Mouse (Mus musculus) testis, postnatal 10 days (tissue): ENCODE measurements around the gene Fam126b.
"Not testable (repeated sequence)": the region's sequence is repeated elsewhere in the genome, so short reads cannot be mapped to it uniquely, and the experiment has no call there.

Experiments
- DNase-seq: peaks from one replicate; pipeline ENCODE4 v3.0.0; 2021; ENCODE audit warnings: low spot score

The Fam126b gene

GRCm38 (mm10) chr1:58586171-58586997 is at the start of gene Fam126b, which contains the start of gene Ndufb3:
TSS of gene Fam126b (minus strand) at chr1:58586323.
TSS of gene Ndufb3 (plus strand) at chr1:58586384.
- DNase-seq, result peak; percentile 90

GRCm38 (mm10) chr1:58628847-58629246 is 42.7 kb upstream of the Fam126b start:
- not testable (repeated sequence) for DNase-seq

GRCm38 (mm10) chr1:58621996-58622748 is 36.0 kb upstream of the Fam126b start:
- no peak for DNase-seq

- no peak for DNase-seq
Measured at GRCm38 (mm10) chr1:58621251-58621650, 35.1 kb upstream of the Fam126b start.

GRCm38 (mm10) chr1:58618766-58619165 is 32.6 kb upstream of the Fam126b start:
- DNase-seq, result no peak

- no peak for DNase-seq
Measured at GRCm38 (mm10) chr1:58617978-58618668, 32.0 kb upstream of the Fam126b start.

- no peak for DNase-seq
Measured at GRCm38 (mm10) chr1:58617076-58617475, 31.0 kb upstream of the Fam126b start.

GRCm38 (mm10) chr1:58616176-58616575 is 30.1 kb upstream of the Fam126b start:
- no peak for DNase-seq

GRCm38 (mm10) chr1:58615146-58615545 is 29.0 kb upstream of the Fam126b start:
- no peak for DNase-seq

GRCm38 (mm10) chr1:58614424-58614823 is 28.3 kb upstream of the Fam126b start:
- DNase-seq, result no peak

- DNase-seq, result peak; percentile 62
Measured at GRCm38 (mm10) chr1:58613786-58614185, 27.7 kb upstream of the Fam126b start.

GRCm38 (mm10) chr1:58610611-58611010 is 24.5 kb upstream of the Fam126b start:
- DNase-seq, result no peak

GRCm38 (mm10) chr1:58610166-58610565 is 24.0 kb upstream of the Fam126b start:
- no peak for DNase-seq

GRCm38 (mm10) chr1:58609591-58609990 is 23.5 kb upstream of the Fam126b start:
- DNase-seq, result not testable (repeated sequence)

GRCm38 (mm10) chr1:58603738-58604137 is 17.6 kb upstream of the Fam126b start:
- DNase-seq, result no peak

- no peak for DNase-seq
Measured at GRCm38 (mm10) chr1:58602681-58603080, 16.6 kb upstream of the Fam126b start.

GRCm38 (mm10) chr1:58587491-58587890 is 1.4 kb upstream of the Fam126b start:
- no peak for DNase-seq

GRCm38 (mm10) chr1:58585373-58586170 is 551 bp downstream of the Fam126b start:
- DNase-seq, result peak; percentile 58

- DNase-seq, result no peak
Measured at GRCm38 (mm10) chr1:58584271-58584670, 1.9 kb downstream of the Fam126b start.

- no peak for DNase-seq
Measured at GRCm38 (mm10) chr1:58582611-58583010, 3.5 kb downstream of the Fam126b start.

GRCm38 (mm10) chr1:58579179-58579578 is 6.9 kb downstream of the Fam126b start:
- peak; percentile 46 for DNase-seq

GRCm38 (mm10) chr1:58570437-58570836 is 15.7 kb downstream of the Fam126b start:
- no peak for DNase-seq
